Mouse (Mus musculus): ENCODE measurements around the gene Trmt5. TPM values are rescaled to one million over a fixed set of nuclear protein-coding genes. Genes with fewer than 3 reads are reported as not detected.

Gene Trmt5
- not detected in 2 replicates for polyA plus RNA-seq (2012; ENCODE audit: insufficient read depth, insufficient read length, low replicate concordance, missing spikeins)

DNA sequence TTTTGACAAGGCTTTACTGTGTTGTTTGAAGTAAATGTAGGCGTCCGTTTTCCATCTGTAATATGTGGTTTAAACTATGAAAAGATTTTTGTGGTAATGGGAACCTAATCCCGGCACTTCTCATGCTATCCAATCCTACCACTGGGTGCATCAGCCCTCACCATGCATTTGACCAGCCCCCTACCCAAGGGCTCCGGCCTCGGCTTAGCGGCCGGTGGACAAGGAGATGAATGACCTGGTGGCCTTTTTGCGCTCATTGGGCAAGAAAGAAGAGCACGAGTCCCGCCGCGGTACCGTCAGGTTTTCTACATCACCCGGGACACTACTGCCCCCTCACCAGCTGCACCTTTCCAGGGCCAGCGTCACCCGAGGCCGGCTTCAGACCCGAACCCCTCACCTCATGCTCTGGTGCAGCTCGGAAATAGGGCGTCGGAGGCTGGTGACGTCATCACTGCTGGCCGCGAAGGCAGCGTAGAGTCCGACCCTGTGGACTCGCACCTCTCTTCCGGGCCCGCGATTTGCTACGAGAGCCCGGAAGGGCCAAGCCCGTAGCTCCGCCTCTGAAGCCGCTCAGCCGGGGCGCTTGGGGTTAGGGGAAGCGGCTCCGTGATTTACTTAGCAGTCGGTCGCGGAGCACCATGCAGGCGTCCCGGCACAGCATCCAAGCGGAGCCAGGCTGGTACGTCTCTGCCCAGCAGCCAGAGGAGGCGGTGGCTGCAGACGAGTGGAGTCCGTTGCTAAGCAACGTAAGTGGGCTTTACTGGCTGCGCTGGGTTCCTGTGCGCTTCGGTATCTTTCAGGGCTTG is at the start of gene Trmt5, which contains the start of gene Slc38a6:
Gene Trmt5 (minus strand): TSS at position 424 of the 806 bp plus-strand sequence.
Gene Slc38a6 (plus strand): TSS at position 493 of the 806 bp plus-strand sequence.
- peaks cover 7% of the 10 kb centered on the region; the same call in 1 of the 2 replicates for H3K4me1 ChIP-seq (ENCODE audit: control insufficient read depth, insufficient read depth, low read length)
- peak within 1 kb of the TSS; percentile 68 for H3K27ac ChIP-seq (ENCODE audit: insufficient read depth, low read depth, low read length)
- WGBS = 0% methylated on average over 53 of the region's 53 CpGs
- H3K4me3 ChIP-seq (ENCODE audit: insufficient read depth, low read depth, low read length) = peak within 1 kb of the TSS; percentile 83
- no peak for TF ChIP-seq CTCF (IDR thresholded peaks at IDR 0.05; ENCODE audit: insufficient read depth, low read depth, low read length)
- TF ChIP-seq POLR2A (IDR thresholded peaks at IDR 0.05; ENCODE audit: insufficient read depth, low read depth, low read length) = peak; percentile 43

DNA sequence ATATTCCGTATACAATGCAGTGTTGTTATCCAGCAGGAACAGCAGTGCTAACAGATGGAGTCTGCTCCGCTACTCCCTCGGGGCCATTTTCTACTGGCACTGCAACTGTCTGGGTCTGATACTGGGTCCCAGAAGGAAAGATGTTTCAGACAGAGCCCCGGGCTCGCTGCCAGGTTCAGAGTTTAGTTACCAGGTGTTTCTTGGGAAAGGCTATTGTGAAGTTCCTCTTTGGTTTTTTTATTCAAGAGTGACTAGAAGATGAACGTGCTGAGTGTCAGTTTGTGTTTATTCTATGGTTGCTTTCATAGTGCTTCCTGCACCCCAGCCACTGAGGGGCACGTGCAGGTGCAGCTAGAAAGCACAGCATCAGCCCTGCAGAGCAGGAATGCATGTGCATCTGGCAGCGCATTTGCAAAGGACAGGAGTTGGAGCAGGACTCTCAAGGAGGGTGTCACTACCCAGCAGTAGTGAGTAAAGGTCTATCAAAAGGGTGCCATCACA is 47.6 kb upstream of the Trmt5 start:
- TF ChIP-seq POLR2A (IDR thresholded peaks at IDR 0.05; ENCODE audit: insufficient read depth, low read depth, low read length) (no peak), CTCF (IDR thresholded peaks at IDR 0.05; ENCODE audit: insufficient read depth, low read depth, low read length) (no peak)
- H3K27ac ChIP-seq (ENCODE audit: insufficient read depth, low read depth, low read length) = no peak overlapping the region
- H3K4me1 ChIP-seq (ENCODE audit: control insufficient read depth, insufficient read depth, low read length) = no peaks in the 10 kb centered on the region
- no peak overlapping the region for H3K4me3 ChIP-seq (ENCODE audit: insufficient read depth, low read depth, low read length)
- WGBS = 63% methylated on average over 8 of the region's 8 CpGs

DNA sequence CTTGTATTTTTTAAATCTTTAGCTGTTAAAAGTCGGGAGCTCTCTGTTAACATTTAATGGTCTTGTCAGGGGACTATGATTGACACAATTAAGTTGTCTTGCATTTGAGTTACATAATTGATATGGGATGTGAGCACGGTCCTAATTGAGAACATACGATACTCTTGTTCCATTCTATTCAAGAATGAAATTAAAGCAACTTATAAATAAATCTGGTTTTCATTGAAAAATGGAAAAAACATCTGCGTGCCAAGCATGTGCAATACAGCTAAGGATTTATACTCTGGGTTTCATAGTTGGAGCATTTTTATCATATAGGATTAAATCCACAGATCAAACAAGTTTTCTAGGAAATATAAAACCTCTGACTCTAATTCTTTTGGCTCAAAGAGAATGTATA is 46.2 kb upstream of the Trmt5 start:
- no peak overlapping the region for H3K27ac ChIP-seq (ENCODE audit: insufficient read depth, low read depth, low read length)
- 92% methylated on average over 4 of the region's 4 CpGs for WGBS

DNA sequence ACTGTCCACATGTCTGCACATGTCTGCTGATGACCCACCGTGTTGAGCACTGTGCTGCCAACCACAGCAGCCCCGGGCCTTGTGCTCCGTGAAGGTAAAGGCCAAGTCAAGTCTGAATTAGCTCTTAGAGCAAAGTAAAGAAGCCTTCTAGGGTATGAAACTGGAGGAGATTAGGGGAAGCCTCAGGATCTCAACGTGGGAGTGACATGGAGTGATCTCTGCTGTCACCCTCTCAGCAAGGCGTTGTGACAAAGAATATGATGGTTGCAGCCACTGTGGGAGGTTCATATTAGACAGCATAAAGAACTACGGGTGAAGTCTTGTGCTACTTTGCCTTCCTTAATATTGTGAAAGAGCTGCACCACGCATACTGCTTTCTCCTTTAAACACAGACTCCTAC is 43.7 kb upstream of the Trmt5 start:
- TF ChIP-seq POLR2A (IDR thresholded peaks at IDR 0.05; ENCODE audit: insufficient read depth, low read depth, low read length) (no peak), CTCF (IDR thresholded peaks at IDR 0.05; ENCODE audit: insufficient read depth, low read depth, low read length) (no peak)
- Histone ChIP-seq H3K4me1 (ENCODE audit: control insufficient read depth, insufficient read depth, low read length) (no peaks in the 10 kb centered on the region), H3K27ac (ENCODE audit: insufficient read depth, low read depth, low read length) (no peak overlapping the region), H3K4me3 (ENCODE audit: insufficient read depth, low read depth, low read length) (no peak overlapping the region)
- 84% methylated on average over 7 of the region's 7 CpGs for WGBS

More for the DNA sequence above, 46.2 kb upstream of the Trmt5 start:
- no peak for TF ChIP-seq CTCF (IDR thresholded peaks at IDR 0.05; ENCODE audit: insufficient read depth, low read depth, low read length)
- TF ChIP-seq POLR2A (IDR thresholded peaks at IDR 0.05; ENCODE audit: insufficient read depth, low read depth, low read length) = no peak
- H3K4me3 ChIP-seq (ENCODE audit: insufficient read depth, low read depth, low read length) = no peak overlapping the region
- H3K4me1 ChIP-seq (ENCODE audit: control insufficient read depth, insufficient read depth, low read length) = no peaks in the 10 kb centered on the region

DNA sequence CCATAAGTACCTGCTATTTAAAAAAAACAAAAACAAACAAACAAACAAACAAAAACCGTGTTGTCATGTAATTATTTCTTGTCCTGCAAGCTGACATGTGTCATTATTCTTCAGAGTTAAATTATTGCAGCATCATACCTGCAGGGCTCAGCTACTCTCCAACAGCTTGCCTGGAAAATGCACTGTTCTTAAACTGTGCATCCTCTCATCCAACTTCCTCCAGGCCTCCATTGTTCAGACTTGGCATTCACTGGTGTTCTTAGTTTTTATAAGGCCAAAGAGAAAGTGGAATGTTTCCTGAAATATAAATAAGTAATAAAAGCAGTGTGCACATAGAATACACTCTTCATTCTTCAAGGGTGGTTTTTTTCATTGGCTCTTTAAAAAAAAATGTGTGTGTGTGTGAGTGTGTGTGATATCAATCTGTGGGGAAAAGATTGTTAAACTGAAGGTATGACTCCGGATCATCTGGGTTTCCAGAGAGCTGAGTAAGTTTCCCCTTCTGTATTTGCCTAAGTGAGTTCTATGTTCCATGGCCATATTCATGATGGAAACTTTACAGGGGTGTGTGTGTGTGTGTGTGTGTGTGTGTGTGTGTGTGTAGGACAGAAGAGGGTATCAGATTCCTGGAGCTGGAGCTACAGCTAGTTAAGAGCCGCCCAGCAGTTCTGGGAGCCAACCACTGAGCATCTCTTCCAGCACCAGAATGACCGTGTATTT is 42.1 kb upstream of the Trmt5 start:
- TF ChIP-seq CTCF (IDR thresholded peaks at IDR 0.05; ENCODE audit: insufficient read depth, low read depth, low read length) (no peak), POLR2A (IDR thresholded peaks at IDR 0.05; ENCODE audit: insufficient read depth, low read depth, low read length) (no peak)
- Histone ChIP-seq H3K27ac (ENCODE audit: insufficient read depth, low read depth, low read length) (no peak overlapping the region), H3K4me3 (ENCODE audit: insufficient read depth, low read depth, low read length) (no peak overlapping the region), H3K4me1 (ENCODE audit: control insufficient read depth, insufficient read depth, low read length) (peaks cover 2% of the 10 kb centered on the region)
- 89% methylated on average over 4 of the region's 4 CpGs for WGBS

DNA sequence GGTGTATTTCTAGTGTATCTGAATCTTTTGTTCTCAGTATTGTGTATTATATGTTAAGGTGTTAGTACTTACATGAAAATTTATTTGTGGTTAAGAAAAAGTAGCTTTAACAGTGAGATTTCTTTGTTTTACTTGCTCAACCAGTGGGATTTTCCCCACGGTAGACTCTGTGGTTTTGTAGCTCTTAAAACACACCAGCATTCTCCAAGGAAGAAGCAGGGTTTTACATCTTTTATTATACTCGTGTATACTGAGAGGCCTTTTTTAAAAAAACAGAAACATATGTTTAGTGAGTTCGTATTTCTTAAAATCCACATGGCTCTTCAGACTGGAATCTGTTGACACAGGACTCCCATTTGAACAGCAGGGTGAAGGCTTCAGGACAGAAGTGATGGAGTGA is 40.9 kb upstream of the Trmt5 start:
- H3K27ac ChIP-seq (ENCODE audit: insufficient read depth, low read depth, low read length) = no peak overlapping the region
- H3K4me3 ChIP-seq (ENCODE audit: insufficient read depth, low read depth, low read length) = no peak overlapping the region
- 85% methylated on average over 3 of the region's 3 CpGs for WGBS
- TF ChIP-seq POLR2A (IDR thresholded peaks at IDR 0.05; ENCODE audit: insufficient read depth, low read depth, low read length) (no peak), CTCF (IDR thresholded peaks at IDR 0.05; ENCODE audit: insufficient read depth, low read depth, low read length) (no peak)
- H3K4me1 ChIP-seq (ENCODE audit: control insufficient read depth, insufficient read depth, low read length) = peaks cover 2% of the 10 kb centered on the region

DNA sequence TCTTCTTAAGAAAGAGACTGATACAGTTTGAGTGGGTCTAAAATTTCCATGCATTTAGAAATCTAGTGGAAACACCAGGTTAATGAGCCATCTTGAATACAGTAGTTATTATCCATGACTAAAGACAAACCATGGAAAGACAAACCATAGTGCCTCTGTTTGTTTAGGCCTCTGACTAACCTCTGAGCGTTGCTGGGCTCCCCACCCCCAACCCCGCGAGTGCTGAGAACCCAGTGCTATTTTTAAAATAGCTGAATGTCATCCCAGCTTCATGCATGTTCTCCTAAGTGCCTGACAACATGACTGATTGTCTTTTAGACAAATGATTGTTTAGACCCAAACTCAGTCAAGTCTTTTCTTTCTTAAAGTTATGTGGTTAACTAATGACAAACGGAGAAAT is 39.1 kb upstream of the Trmt5 start:
- TF ChIP-seq POLR2A (IDR thresholded peaks at IDR 0.05; ENCODE audit: insufficient read depth, low read depth, low read length) (no peak), CTCF (IDR thresholded peaks at IDR 0.05; ENCODE audit: insufficient read depth, low read depth, low read length) (no peak)
- no peak overlapping the region for H3K4me3 ChIP-seq (ENCODE audit: insufficient read depth, low read depth, low read length)
- 20% methylated on average over 4 of the region's 4 CpGs for WGBS
- H3K4me1 ChIP-seq (ENCODE audit: control insufficient read depth, insufficient read depth, low read length) = peaks cover 2% of the 10 kb centered on the region
- H3K27ac ChIP-seq (ENCODE audit: insufficient read depth, low read depth, low read length) = peak overlapping the region; percentile 14; the same call in 1 of the 2 replicates

DNA sequence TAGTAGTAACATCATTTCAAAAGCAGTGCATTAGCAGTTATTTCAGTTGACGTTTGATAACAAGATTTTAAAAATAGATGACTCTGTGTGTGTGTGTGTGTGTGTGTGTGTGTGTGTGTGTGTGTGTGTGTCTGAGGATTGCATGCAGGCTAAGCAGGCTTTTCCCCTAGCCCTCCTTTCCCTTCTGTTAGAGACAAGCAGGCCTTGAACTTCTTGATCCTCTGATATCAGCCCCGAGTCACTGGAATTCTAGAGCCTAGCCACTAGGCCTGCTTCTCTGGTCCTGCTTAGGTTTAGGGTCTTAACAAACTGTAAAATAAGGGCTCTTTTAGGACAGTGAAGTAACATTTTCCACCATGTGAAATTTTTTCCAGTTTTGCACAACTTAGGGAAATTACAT is 38.7 kb upstream of the Trmt5 start:
- H3K4me1 ChIP-seq (ENCODE audit: control insufficient read depth, insufficient read depth, low read length) = peaks cover 2% of the 10 kb centered on the region
- peak overlapping the region; percentile 62 for H3K27ac ChIP-seq (ENCODE audit: insufficient read depth, low read depth, low read length)
- no peak overlapping the region for H3K4me3 ChIP-seq (ENCODE audit: insufficient read depth, low read depth, low read length)
- 56% methylated on average over 2 of the region's 2 CpGs for WGBS
- TF ChIP-seq POLR2A (IDR thresholded peaks at IDR 0.05; ENCODE audit: insufficient read depth, low read depth, low read length) = no peak
- no peak for TF ChIP-seq CTCF (IDR thresholded peaks at IDR 0.05; ENCODE audit: insufficient read depth, low read depth, low read length)

DNA sequence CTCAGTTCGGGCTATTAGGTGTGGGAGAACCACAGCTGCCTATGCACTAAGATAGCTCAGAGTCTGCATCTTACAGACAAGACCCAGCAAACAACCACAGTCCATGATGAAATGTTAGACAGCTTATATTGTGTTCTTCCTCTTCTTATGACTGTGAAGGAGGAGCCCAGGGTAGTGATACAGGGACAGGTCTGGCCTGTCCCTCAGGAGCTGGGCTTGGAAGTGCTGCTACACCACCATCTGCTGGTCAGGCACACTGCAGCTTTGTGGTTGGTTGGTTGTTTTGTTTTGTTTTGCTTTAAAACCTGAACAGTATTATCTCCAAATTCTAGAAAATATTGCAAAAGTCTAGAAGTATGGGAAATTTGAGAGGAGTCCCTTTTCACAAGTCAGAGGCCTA is 38.2 kb upstream of the Trmt5 start:
- TF ChIP-seq CTCF (IDR thresholded peaks at IDR 0.05; ENCODE audit: insufficient read depth, low read depth, low read length) (no peak), POLR2A (IDR thresholded peaks at IDR 0.05; ENCODE audit: insufficient read depth, low read depth, low read length) (no peak)
- H3K4me1 ChIP-seq (ENCODE audit: control insufficient read depth, insufficient read depth, low read length) = peaks cover 2% of the 10 kb centered on the region
- H3K4me3 ChIP-seq (ENCODE audit: insufficient read depth, low read depth, low read length) = no peak overlapping the region
- peak overlapping the region; percentile 71 for H3K27ac ChIP-seq (ENCODE audit: insufficient read depth, low read depth, low read length)
- 67% methylated on average over 1 of the region's 1 CpGs for WGBS

All from olfactory bulb, adult 2 months (tissue).